Mouse (Mus musculus) myocyte (in vitro differentiated cells): ENCODE data around the gene Fbxw4. TPM values are rescaled to one million over a fixed set of nuclear protein-coding genes. Genes with fewer than 3 reads are reported as not detected.

ENCODE experiments used
- H3K27me3 ChIP-seq: one replicate; pipeline ENCODE4 v1.6.1; 2011; ENCODE audit not compliant: control insufficient read depth, insufficient read depth, insufficient read length
- H3K36me3 ChIP-seq: one replicate; pipeline ENCODE4 v1.6.1; 2011; ENCODE audit not compliant: control insufficient read depth, insufficient read depth
- H3K4me2 ChIP-seq: one replicate; pipeline ENCODE4 v1.6.1; 2011; ENCODE audit warnings: low read depth, control low read depth
- H3K4me3 ChIP-seq: one replicate; pipeline ENCODE4 v1.5.1; 2011; ENCODE audit warnings: mild to moderate bottlenecking, control low read depth, moderate library complexity
- H3K79me2 ChIP-seq: one replicate; pipeline ENCODE4 v1.6.1; 2011; ENCODE audit not compliant: control insufficient read depth, insufficient read depth
- H3ac ChIP-seq: one replicate; pipeline ENCODE4 v1.6.1; 2011; ENCODE audit not compliant: control insufficient read depth, insufficient read length
- CEBPB ChIP-seq: IDR thresholded peaks from 2 replicates; pipeline ENCODE4 v1.6.1; 2011; ENCODE audit warnings: mild to moderate bottlenecking, moderate library complexity; ENCODE audit not compliant: poor library complexity, insufficient read depth, severe bottlenecking
- E2F4 ChIP-seq: IDR thresholded peaks from one replicate; pipeline ENCODE4 v1.6.1; 2011; ENCODE audit warnings: mild to moderate bottlenecking, control low read depth, moderate library complexity; ENCODE audit not compliant: insufficient read depth
- MAX ChIP-seq: IDR thresholded peaks from one replicate; pipeline ENCODE4 v1.6.1; 2011; ENCODE audit warnings: low read depth, mild to moderate bottlenecking, control low read depth
- MYOD1 ChIP-seq, 3 experiments: IDR thresholded peaks; one replicate each; pipeline ENCODE4 v1.6.1; 2011; ENCODE audit warnings: control low read depth in 2 of 3, low read depth in 2 of 3, mild to moderate bottlenecking in 2 of 3, moderate library complexity in 1 of 3; ENCODE audit not compliant: insufficient read length in 2 of 3, control insufficient read depth in 1 of 3
- MYOG ChIP-seq, 3 experiments: IDR thresholded peaks; one replicate each; pipeline ENCODE4 v1.6.1; 2011; ENCODE audit warnings: control low read depth in 2 of 3, low read depth in 2 of 3, mild to moderate bottlenecking in 2 of 3; ENCODE audit not compliant: insufficient read length in 2 of 3, control insufficient read depth in 1 of 3, insufficient read depth in 1 of 3
- POLR2A ChIP-seq: IDR thresholded peaks from one replicate; pipeline ENCODE4 v1.6.1; 2011; ENCODE audit warnings: low read depth, mild to moderate bottlenecking, control low read depth, moderate library complexity; ENCODE audit not compliant: insufficient read length
- POLR2AphosphoS2 ChIP-seq: IDR thresholded peaks from one replicate; pipeline ENCODE4 v1.6.1; 2011; ENCODE audit warnings: low read depth, control low read depth; ENCODE audit not compliant: insufficient read length
- REST ChIP-seq: IDR thresholded peaks from one replicate; pipeline ENCODE4 v1.6.1; 2011; ENCODE audit warnings: mild to moderate bottlenecking, control low read depth, moderate library complexity; ENCODE audit not compliant: insufficient read depth, insufficient read length
- SRF ChIP-seq: IDR thresholded peaks from one replicate; pipeline ENCODE4 v1.6.1; 2011; ENCODE audit warnings: low read depth; ENCODE audit not compliant: control insufficient read depth, insufficient read length
- TCF12 ChIP-seq: IDR thresholded peaks from one replicate; pipeline ENCODE4 v1.6.1; 2011; ENCODE audit warnings: mild to moderate bottlenecking, control low read depth; ENCODE audit not compliant: poor library complexity, insufficient read depth, severe bottlenecking
- TCF3 ChIP-seq: IDR thresholded peaks from one replicate; pipeline ENCODE4 v1.6.1; 2011; ENCODE audit warnings: low read depth, control low read depth; ENCODE audit not compliant: insufficient read length
- USF1 ChIP-seq: IDR thresholded peaks from one replicate; pipeline ENCODE4 v1.6.1; 2011; ENCODE audit warnings: low read depth, mild to moderate bottlenecking, control low read depth, moderate library complexity
- polyA plus RNA-seq: library from polyadenylated mRNA; unstranded; fragments of >200 nt; fragmentation: generic; extraction: Trizol; gene quantifications from one replicate; pipeline ENCODE4 v1.2.1, GENCODE M21; 2012; ENCODE audit warnings: missing spikeins

The Fbxw4 gene
- polyA plus RNA-seq, 1 experiment, result 37.0 TPM

- peaks cover 20% of the 10 kb centered on the region for H3K27me3 ChIP-seq
- H3K4me2 ChIP-seq, result no peak overlapping the region
- no peaks in the 10 kb centered on the region for H3K36me3 ChIP-seq
- no peak overlapping the region for H3ac ChIP-seq
- no peak for TF ChIP-seq USF1
- TF ChIP-seq MYOG (IDR thresholded peaks at IDR 0.05; ENCODE audit: control insufficient read depth in 1 of 3, insufficient read depth in 1 of 3, insufficient read length in 2 of 3, low read depth in 2 of 3), result no peak
- TF ChIP-seq E2F4, result no peak
- TF ChIP-seq CEBPB, result no peak
- no peak for TF ChIP-seq MAX
- no peak for TF ChIP-seq MYOD1 (IDR thresholded peaks at IDR 0.05; ENCODE audit: control insufficient read depth in 1 of 3, insufficient read length in 2 of 3, low read depth in 2 of 3)
- TF ChIP-seq REST, result no peak
- no peak for TF ChIP-seq TCF3
- TF ChIP-seq SRF, result no peak
- no peak for TF ChIP-seq TCF12
- TF ChIP-seq POLR2AphosphoS2, result no peak
- no peak for TF ChIP-seq POLR2A
- no peak overlapping the region for H3K4me3 ChIP-seq
- no peaks in the 10 kb centered on the region for H3K79me2 ChIP-seq
Measured at GRCm38 (mm10) chr19:45676723-45677269, 16.7 kb upstream of the Fbxw4 start.

- peaks cover 17% of the 10 kb centered on the region for H3K27me3 ChIP-seq
- TF ChIP-seq E2F4, result no peak
- TF ChIP-seq POLR2A, result no peak
- no peak for TF ChIP-seq CEBPB
- TF ChIP-seq MYOG (IDR thresholded peaks at IDR 0.05; ENCODE audit: control insufficient read depth in 1 of 3, insufficient read depth in 1 of 3, insufficient read length in 2 of 3, low read depth in 2 of 3), result no peak
- TF ChIP-seq SRF, result no peak
- no peak for TF ChIP-seq MAX
- TF ChIP-seq MYOD1 (IDR thresholded peaks at IDR 0.05; ENCODE audit: control insufficient read depth in 1 of 3, insufficient read length in 2 of 3, low read depth in 2 of 3), result no peak
Measured at GRCm38 (mm10) chr19:45675720-45676581, 15.8 kb upstream of the Fbxw4 start.

GRCm38 (mm10) chr19:45675196-45675595 lies 15.1 kb upstream of the Fbxw4 start:
- H3K36me3 ChIP-seq, result no peaks in the 10 kb centered on the region

More at GRCm38 (mm10) chr19:45675720-45676581, 15.8 kb upstream of the Fbxw4 start:
- H3K4me2 ChIP-seq, result peak overlapping the region; percentile 72
- H3K36me3 ChIP-seq, result no peaks in the 10 kb centered on the region
- no peak overlapping the region for H3ac ChIP-seq
- no peak overlapping the region for H3K4me3 ChIP-seq
- no peaks in the 10 kb centered on the region for H3K79me2 ChIP-seq

GRCm38 (mm10) chr19:45672971-45673370 lies 12.9 kb upstream of the Fbxw4 start:
- no peak overlapping the region for H3K4me3 ChIP-seq
- H3K4me2 ChIP-seq, result no peak overlapping the region
- H3ac ChIP-seq, result no peak overlapping the region
- peaks cover 12% of the 10 kb centered on the region for H3K27me3 ChIP-seq
- no peaks in the 10 kb centered on the region for H3K79me2 ChIP-seq
- TF ChIP-seq USF1, result no peak
- no peaks in the 10 kb centered on the region for H3K36me3 ChIP-seq

More at GRCm38 (mm10) chr19:45675196-45675595, 15.1 kb upstream of the Fbxw4 start:
- H3ac ChIP-seq, result no peak overlapping the region
- peaks cover 17% of the 10 kb centered on the region for H3K27me3 ChIP-seq
- no peak for TF ChIP-seq POLR2A
- TF ChIP-seq USF1, result no peak
- TF ChIP-seq MYOD1 (IDR thresholded peaks at IDR 0.05; ENCODE audit: control insufficient read depth in 1 of 3, insufficient read length in 2 of 3, low read depth in 2 of 3), result no peak
- TF ChIP-seq E2F4, result no peak
- no peak for TF ChIP-seq TCF3
- TF ChIP-seq MYOG (IDR thresholded peaks at IDR 0.05; ENCODE audit: control insufficient read depth in 1 of 3, insufficient read depth in 1 of 3, insufficient read length in 2 of 3, low read depth in 2 of 3), result no peak
- no peak for TF ChIP-seq REST
- TF ChIP-seq POLR2AphosphoS2, result no peak
- no peak for TF ChIP-seq TCF12
- no peak for TF ChIP-seq MAX
- no peak for TF ChIP-seq SRF
- no peak for TF ChIP-seq CEBPB
- H3K4me2 ChIP-seq, result no peak overlapping the region
- no peaks in the 10 kb centered on the region for H3K79me2 ChIP-seq
- H3K4me3 ChIP-seq, result no peak overlapping the region

- no peak overlapping the region for H3ac ChIP-seq
- peaks cover 7% of the 10 kb centered on the region for H3K27me3 ChIP-seq
- TF ChIP-seq SRF (no peak), TCF12 (no peak), CEBPB (no peak), USF1 (no peak), REST (no peak)
- H3K79me2 ChIP-seq, result no peaks in the 10 kb centered on the region
- no peaks in the 10 kb centered on the region for H3K36me3 ChIP-seq
- no peak overlapping the region for H3K4me3 ChIP-seq
- no peak overlapping the region for H3K4me2 ChIP-seq
Measured at GRCm38 (mm10) chr19:45668986-45669385, 8.9 kb upstream of the Fbxw4 start.
